Mouse (Mus musculus) embryonic facial prominence, embryonic 11.5 days (tissue): Measurements from ENCODE around the gene Sh2d3c. TPM values are rescaled to one million over a fixed set of nuclear protein-coding genes. Genes with fewer than 3 reads are reported as not detected.

ENCODE experiments used
- ATAC-seq: fragments of 200-750 bp; cut with Nextera tagmentation; replicated peaks from 2 replicates; pipeline ENCODE4 v1.8.0; 2017; ENCODE audit warnings: low read depth; ENCODE audit not compliant: insufficient number of reproducible peaks, low FRiP score, low TSS enrichment
- DNase-seq: peaks from one replicate; pipeline ENCODE4 v3.0.0-alpha.2; 2015; ENCODE audit warnings: low spot score
- H3K27ac ChIP-seq: fragments of 300-500 bp; sonication (generic); replicated peaks from 2 replicates; pipeline ENCODE4 v1.5.1; 2014; ENCODE audit warnings: mild to moderate bottlenecking, low read depth, low read length, control low read depth
- H3K27me3 ChIP-seq: fragments of 300-500 bp; sonication (generic); 2 replicates; pipeline ENCODE4 v1.6.1; 2014; ENCODE audit warnings: mild to moderate bottlenecking, low read length, moderate library complexity, mixed read lengths; ENCODE audit not compliant: control insufficient read depth, insufficient read depth
- H3K36me3 ChIP-seq: fragments of 300-500 bp; sonication (generic); replicated peaks from 2 replicates; pipeline ENCODE4 v1.6.1; 2014; ENCODE audit warnings: low read depth, mild to moderate bottlenecking, low read length, moderate library complexity, mixed read lengths; ENCODE audit not compliant: control insufficient read depth, insufficient read depth
- H3K4me1 ChIP-seq: fragments of 300-500 bp; sonication (generic); 2 replicates; pipeline ENCODE4 v1.6.1; 2014; ENCODE audit warnings: low read length, mixed read lengths; ENCODE audit not compliant: control insufficient read depth, insufficient read depth
- H3K4me2 ChIP-seq: fragments of 300-500 bp; sonication (generic); 2 replicates; pipeline ENCODE4 v1.6.1; 2014; ENCODE audit warnings: low read depth, mild to moderate bottlenecking, control low read depth, low read length, moderate library complexity
- H3K4me3 ChIP-seq: fragments of 300-500 bp; sonication (generic); 2 replicates; pipeline ENCODE4 v1.5.1; 2014; ENCODE audit warnings: low read depth, low read length, control low read depth
- H3K9ac ChIP-seq: fragments of 300-500 bp; sonication (generic); replicated peaks from 2 replicates; pipeline ENCODE4 v1.6.1; 2014; ENCODE audit warnings: mild to moderate bottlenecking, control low read depth, low read length
- H3K9me3 ChIP-seq: fragments of 300-500 bp; sonication (generic); replicated peaks from 2 replicates; pipeline ENCODE4 v1.6.1; 2016; ENCODE audit warnings: mild to moderate bottlenecking, low read length, inconsistent platforms, mixed read lengths; ENCODE audit not compliant: control insufficient read depth
- WGBS: fragments of 180-500 bp; shearing (Covaris S2); extraction: QIAGEN DNeasy Blood & Tissue Kit; methylation state at CpG from one replicate; pipeline ENCODE4 v1.1.7; 2014; 5-methylcytosine and 5-hydroxymethylcytosine counted together
- polyA plus RNA-seq: library from polyadenylated mRNA; unstranded; fragments of >200 nt; fragmentation: Nextera tagmentation; extraction: Ambion mirVana; gene quantifications from 2 replicates; pipeline ENCODE4 v1.2.1, GENCODE M21; 2014

The Sh2d3c gene
- polyA plus RNA-seq, 1 experiment from 2014 or later: 21.1 TPM

GRCm38 (mm10) chr2:32700966-32701743 lies 19.7 kb upstream of the Sh2d3c start:
- Histone ChIP-seq H3K27me3 (no peaks in the 10 kb centered on the region), H3K4me2 (no peak overlapping the region), H3K4me3 (no peak overlapping the region), H3K9ac (no peak overlapping the region), H3K4me1 (no peaks in the 10 kb centered on the region), H3K9me3 (no peaks in the 10 kb centered on the region), H3K27ac (no peak overlapping the region), H3K36me3 (no peaks in the 10 kb centered on the region)
- DNase-seq (no peak), ATAC-seq (no peak)
- WGBS: 88% methylated on average over 14 of the region's 14 CpGs

- 93% methylated on average over 8 of the region's 8 CpGs for WGBS
Observed at GRCm38 (mm10) chr2:32703046-32703445, 17.8 kb upstream of the Sh2d3c start.

GRCm38 (mm10) chr2:32704021-32704421 lies 16.8 kb upstream of the Sh2d3c start, which contains the start of gene Fpgs:
Fpgs (minus strand) TSS chr2:32704145.
- Histone ChIP-seq H3K4me2 (no peak within 1 kb of the TSS), H3K9me3 (no peaks in the 10 kb centered on the region), H3K36me3 (peaks cover 10% of the 10 kb centered on the region), H3K4me1 (no peaks in the 10 kb centered on the region), H3K27me3 (no peaks in the 10 kb centered on the region), H3K4me3 (no peak within 1 kb of the TSS), H3K9ac (no peak within 1 kb of the TSS), H3K27ac (no peak within 1 kb of the TSS)
- 85% methylated on average over 2 of the region's 2 CpGs for WGBS
- no peak for DNase-seq
- ATAC-seq: no peak

More at GRCm38 (mm10) chr2:32703046-32703445, 17.8 kb upstream of the Sh2d3c start:
- Histone ChIP-seq H3K27me3 (no peaks in the 10 kb centered on the region), H3K27ac (no peak overlapping the region), H3K4me3 (no peak overlapping the region), H3K36me3 (peaks cover 5% of the 10 kb centered on the region), H3K9me3 (no peaks in the 10 kb centered on the region), H3K4me1 (no peaks in the 10 kb centered on the region), H3K9ac (no peak overlapping the region), H3K4me2 (no peak overlapping the region)
- ATAC-seq (no peak), DNase-seq (no peak)

GRCm38 (mm10) chr2:32705018-32705417 lies 15.8 kb upstream of the Sh2d3c start:
- H3K4me1 ChIP-seq: no peaks in the 10 kb centered on the region
- 89% methylated on average over 7 of the region's 7 CpGs for whole genome bisulfite sequencing
- ATAC-seq: no peak
- no peak overlapping the region for H3K27ac ChIP-seq
- no peak overlapping the region for H3K9ac ChIP-seq
- H3K36me3 ChIP-seq: peaks cover 13% of the 10 kb centered on the region
- H3K27me3 ChIP-seq: no peaks in the 10 kb centered on the region
- H3K9me3 ChIP-seq: no peaks in the 10 kb centered on the region
- no peak overlapping the region for H3K4me3 ChIP-seq
- DNase-seq: no peak
- no peak overlapping the region for H3K4me2 ChIP-seq

- Histone ChIP-seq H3K4me2 (no peak overlapping the region), H3K27me3 (no peaks in the 10 kb centered on the region), H3K9ac (no peak overlapping the region), H3K27ac (no peak overlapping the region), H3K4me1 (peaks cover 4% of the 10 kb centered on the region; the same call in 1 of the 2 replicates), H3K36me3 (peaks cover 13% of the 10 kb centered on the region), H3K9me3 (no peaks in the 10 kb centered on the region), H3K4me3 (no peak overlapping the region)
- 95% methylated on average over 6 of the region's 6 CpGs for WGBS
- ATAC-seq (no peak), DNase-seq (no peak)
Observed at GRCm38 (mm10) chr2:32706971-32707370, 13.9 kb upstream of the Sh2d3c start.

- peaks cover 4% of the 10 kb centered on the region; the same call in 1 of the 2 replicates for H3K4me1 ChIP-seq
- H3K36me3 ChIP-seq: peaks cover 13% of the 10 kb centered on the region
- no peaks in the 10 kb centered on the region for H3K9me3 ChIP-seq
- DNase-seq: peak; percentile 82
- no peak for ATAC-seq
- H3K4me3 ChIP-seq: no peak overlapping the region
- H3K9ac ChIP-seq: no peak overlapping the region
- no peaks in the 10 kb centered on the region for H3K27me3 ChIP-seq
- H3K27ac ChIP-seq: no peak overlapping the region
- no peak overlapping the region for H3K4me2 ChIP-seq
- 49% methylated on average over 3 of the region's 3 CpGs for WGBS
Observed at GRCm38 (mm10) chr2:32708643-32709042, 12.2 kb upstream of the Sh2d3c start.

GRCm38 (mm10) chr2:32709521-32710137 lies 11.2 kb upstream of the Sh2d3c start:
- H3K27ac ChIP-seq: no peak overlapping the region
- DNase-seq (no peak), ATAC-seq (no peak)
- no peak overlapping the region for H3K9ac ChIP-seq
- H3K4me3 ChIP-seq: no peak overlapping the region
- WGBS: 96% methylated on average over 20 of the region's 20 CpGs
- H3K27me3 ChIP-seq: no peaks in the 10 kb centered on the region
- peaks cover 13% of the 10 kb centered on the region for H3K36me3 ChIP-seq
- H3K4me1 ChIP-seq: peaks cover 4% of the 10 kb centered on the region; the same call in 1 of the 2 replicates
- H3K4me2 ChIP-seq: no peak overlapping the region
- no peaks in the 10 kb centered on the region for H3K9me3 ChIP-seq

- no peak overlapping the region for H3K27ac ChIP-seq
- peaks cover 4% of the 10 kb centered on the region; the same call in 1 of the 2 replicates for H3K4me1 ChIP-seq
- no peak for ATAC-seq
- no peak overlapping the region for H3K9ac ChIP-seq
- DNase-seq: no peak
- no peaks in the 10 kb centered on the region for H3K27me3 ChIP-seq
- H3K4me2 ChIP-seq: no peak overlapping the region
- H3K36me3 ChIP-seq: peaks cover 13% of the 10 kb centered on the region
- no peak overlapping the region for H3K4me3 ChIP-seq
- 90% methylated on average over 5 of the region's 5 CpGs for WGBS
- no peaks in the 10 kb centered on the region for H3K9me3 ChIP-seq
Observed at GRCm38 (mm10) chr2:32710425-32710824, 10.4 kb upstream of the Sh2d3c start.
